Mouse (Mus musculus) kidney, adult 8-10 months (tissue): Measurements from ENCODE around the gene Rasa3.

ENCODE experiments used
- DNase-seq, 2 experiments: peaks; one replicate each; pipeline ENCODE4 v3.0.0; 2022

The Rasa3 gene

GRCm38 (mm10) chr8:13614136-13614535, 63.3 kb downstream of the Rasa3 start:
- no peak for DNase-seq

- DNase-seq, result no peak
These were observed 65.7 kb downstream of the Rasa3 start for GRCm38 (mm10) chr8:13611702-13612101.

- no peak for DNase-seq
These were observed 67.4 kb downstream of the Rasa3 start for GRCm38 (mm10) chr8:13609971-13610370.

GRCm38 (mm10) chr8:13608946-13609345, 68.5 kb downstream of the Rasa3 start:
- no peak for DNase-seq

GRCm38 (mm10) chr8:13605920-13606480, 71.4 kb downstream of the Rasa3 start:
- no peak for DNase-seq

GRCm38 (mm10) chr8:13602621-13603020, 74.8 kb downstream of the Rasa3 start:
- no peak for DNase-seq

- no peak for DNase-seq
These were observed 76.2 kb downstream of the Rasa3 start for GRCm38 (mm10) chr8:13601166-13601565.

GRCm38 (mm10) chr8:13600716-13601115, 76.7 kb downstream of the Rasa3 start:
- DNase-seq, result no peak

GRCm38 (mm10) chr8:13600204-13600603, 77.2 kb downstream of the Rasa3 start:
- DNase-seq, result peak; percentile 19 to 39

GRCm38 (mm10) chr8:13597777-13598176, 79.6 kb downstream of the Rasa3 start:
- no peak for DNase-seq

GRCm38 (mm10) chr8:13595861-13596260, 81.5 kb downstream of the Rasa3 start:
- DNase-seq, result no peak

- DNase-seq, result peak; percentile 15 to 22
These were observed 82.5 kb downstream of the Rasa3 start for GRCm38 (mm10) chr8:13594884-13595323.

GRCm38 (mm10) chr8:13593340-13593739, 84.1 kb downstream of the Rasa3 start:
- no peak for DNase-seq

GRCm38 (mm10) chr8:13591246-13591645, 86.2 kb downstream of the Rasa3 start:
- DNase-seq, result no peak

GRCm38 (mm10) chr8:13589071-13589470, 88.3 kb downstream of the Rasa3 start:
- DNase-seq, result no peak

- DNase-seq, result no peak
These were observed 92.8 kb downstream of the Rasa3 start for GRCm38 (mm10) chr8:13584652-13585051.

GRCm38 (mm10) chr8:13577869-13578268, 99.5 kb downstream of the Rasa3 start:
- DNase-seq, result peak; percentile 23 to 35

- no peak for DNase-seq
These were observed 105.4 kb downstream of the Rasa3 start for GRCm38 (mm10) chr8:13571999-13572398.

- DNase-seq, result no peak
These were observed 115.3 kb downstream of the Rasa3 start, which contains the start of gene 1700029H14Rik for GRCm38 (mm10) chr8:13562118-13562517. TSS of gene 1700029H14Rik (minus strand) at chr8:13562461.

- DNase-seq, result no peak
These were observed 119.9 kb downstream of the Rasa3 start for GRCm38 (mm10) chr8:13557526-13557925.

- no peak for DNase-seq
These were observed 125.9 kb downstream of the Rasa3 start for GRCm38 (mm10) chr8:13551574-13551830.

GRCm38 (mm10) chr8:13550718-13551573, 126.5 kb downstream of the Rasa3 start:
- DNase-seq, result peak; percentile 91 to 92

- DNase-seq, result peak; percentile 48 to 59
These were observed 128.6 kb downstream of the Rasa3 start for GRCm38 (mm10) chr8:13548831-13549230.

- peak in 1 of 2 experiments; percentile 56 for DNase-seq
These were observed 129.2 kb downstream of the Rasa3 start for GRCm38 (mm10) chr8:13548235-13548634.

- DNase-seq, result no peak
These were observed 131.0 kb downstream of the Rasa3 start for GRCm38 (mm10) chr8:13546421-13546820.
